Mouse (Mus musculus): ENCODE measurements around the gene Tead1. TPM values are rescaled to one million over a fixed set of nuclear protein-coding genes. Genes with fewer than 3 reads are reported as not detected.

The Tead1 gene
- polyA plus RNA-seq, 1 experiment from 2014 or later, result 12.3 TPM

GRCm38 (mm10) chr7:112806718-112807400 lies 127.7 kb downstream of the Tead1 start:
- 0 out of 2 replicates have a peak overlapping the region, but pooled peaks have one; percentile 2 for H3K4me3 ChIP-seq (ENCODE audit: low read depth, low read length)
- no peak overlapping the region for H3K9ac ChIP-seq (ENCODE audit: low read length)
- peaks cover 23% of the 10 kb centered on the region for H3K4me1 ChIP-seq (ENCODE audit: control insufficient read depth, insufficient read depth, low read length)
- no peaks in the 10 kb centered on the region for H3K9me3 ChIP-seq (ENCODE audit: control insufficient read depth, low read length)
- H3K36me3 ChIP-seq (ENCODE audit: control insufficient read depth, insufficient read depth, low read length), result no peaks in the 10 kb centered on the region
- DNase-seq (ENCODE audit: low spot score, missing footprints), result no peak
- 31% methylated on average over 2 of the region's 2 CpGs for WGBS
- no peak for ATAC-seq (ENCODE audit: low FRiP score)
- H3K27ac ChIP-seq (ENCODE audit: low read depth, low read length), result peak overlapping the region; percentile 57
- no peaks in the 10 kb centered on the region for H3K27me3 ChIP-seq (ENCODE audit: control insufficient read depth, insufficient read depth, low read length)
- peak overlapping the region; percentile 41 for H3K4me2 ChIP-seq

GRCm38 (mm10) chr7:112807401-112807751 lies 128.3 kb downstream of the Tead1 start:
- Histone ChIP-seq H3K4me2 (peak overlapping the region; percentile 41), H3K27ac (ENCODE audit: low read depth, low read length) (peak overlapping the region; percentile 57), H3K36me3 (ENCODE audit: control insufficient read depth, insufficient read depth, low read length) (no peaks in the 10 kb centered on the region), H3K9ac (ENCODE audit: low read length) (no peak overlapping the region), H3K9me3 (ENCODE audit: control insufficient read depth, low read length) (no peaks in the 10 kb centered on the region), H3K4me1 (ENCODE audit: control insufficient read depth, insufficient read depth, low read length) (peaks cover 23% of the 10 kb centered on the region), H3K4me3 (ENCODE audit: low read depth, low read length) (0 out of 2 replicates have a peak overlapping the region, but pooled peaks have one; percentile 2), H3K27me3 (ENCODE audit: control insufficient read depth, insufficient read depth, low read length) (no peaks in the 10 kb centered on the region)
- DNase-seq (ENCODE audit: low spot score, missing footprints) (no peak), ATAC-seq (ENCODE audit: low FRiP score) (no peak)
- WGBS, result 1% methylated on average over 6 of the region's 6 CpGs

GRCm38 (mm10) chr7:112810752-112811151 lies 131.6 kb downstream of the Tead1 start:
- WGBS, result 57% methylated on average over 7 of the region's 7 CpGs
- Histone ChIP-seq H3K27ac (ENCODE audit: low read depth, low read length) (no peak overlapping the region), H3K4me1 (ENCODE audit: control insufficient read depth, insufficient read depth, low read length) (peaks cover 23% of the 10 kb centered on the region), H3K9me3 (ENCODE audit: control insufficient read depth, low read length) (no peaks in the 10 kb centered on the region), H3K4me3 (ENCODE audit: low read depth, low read length) (no peak overlapping the region), H3K9ac (ENCODE audit: low read length) (no peak overlapping the region), H3K27me3 (ENCODE audit: control insufficient read depth, insufficient read depth, low read length) (no peaks in the 10 kb centered on the region), H3K4me2 (no peak overlapping the region), H3K36me3 (ENCODE audit: control insufficient read depth, insufficient read depth, low read length) (no peaks in the 10 kb centered on the region)
- ATAC-seq (ENCODE audit: low FRiP score), result no peak
- no peak for DNase-seq (ENCODE audit: low spot score, missing footprints)

- Histone ChIP-seq H3K27ac (ENCODE audit: low read depth, low read length) (no peak overlapping the region), H3K4me3 (ENCODE audit: low read depth, low read length) (no peak overlapping the region), H3K27me3 (ENCODE audit: control insufficient read depth, insufficient read depth, low read length) (no peaks in the 10 kb centered on the region), H3K36me3 (ENCODE audit: control insufficient read depth, insufficient read depth, low read length) (no peaks in the 10 kb centered on the region), H3K4me1 (ENCODE audit: control insufficient read depth, insufficient read depth, low read length) (peaks cover 15% of the 10 kb centered on the region), H3K9me3 (ENCODE audit: control insufficient read depth, low read length) (no peaks in the 10 kb centered on the region), H3K9ac (ENCODE audit: low read length) (no peak overlapping the region), H3K4me2 (no peak overlapping the region)
- ATAC-seq (ENCODE audit: low FRiP score), result no peak
- 83% methylated on average over 10 of the region's 10 CpGs for WGBS
- DNase-seq (ENCODE audit: low spot score, missing footprints), result no peak
These were observed 133.1 kb downstream of the Tead1 start for GRCm38 (mm10) chr7:112812037-112812775.

GRCm38 (mm10) chr7:112813163-112813562 lies 134.0 kb downstream of the Tead1 start:
- no peak for ATAC-seq (ENCODE audit: low FRiP score)
- Histone ChIP-seq H3K27me3 (ENCODE audit: control insufficient read depth, insufficient read depth, low read length) (no peaks in the 10 kb centered on the region), H3K9me3 (ENCODE audit: control insufficient read depth, low read length) (no peaks in the 10 kb centered on the region), H3K4me1 (ENCODE audit: control insufficient read depth, insufficient read depth, low read length) (peaks cover 13% of the 10 kb centered on the region), H3K27ac (ENCODE audit: low read depth, low read length) (no peak overlapping the region), H3K9ac (ENCODE audit: low read length) (no peak overlapping the region), H3K4me3 (ENCODE audit: low read depth, low read length) (no peak overlapping the region), H3K4me2 (no peak overlapping the region), H3K36me3 (ENCODE audit: control insufficient read depth, insufficient read depth, low read length) (no peaks in the 10 kb centered on the region)
- 95% methylated on average over 7 of the region's 7 CpGs for WGBS
- no peak for DNase-seq (ENCODE audit: low spot score, missing footprints)

- Histone ChIP-seq H3K4me1 (ENCODE audit: control insufficient read depth, insufficient read depth, low read length) (peaks cover 13% of the 10 kb centered on the region), H3K9me3 (ENCODE audit: control insufficient read depth, low read length) (no peaks in the 10 kb centered on the region), H3K4me2 (no peak overlapping the region), H3K27me3 (ENCODE audit: control insufficient read depth, insufficient read depth, low read length) (no peaks in the 10 kb centered on the region), H3K4me3 (ENCODE audit: low read depth, low read length) (no peak overlapping the region), H3K9ac (ENCODE audit: low read length) (no peak overlapping the region), H3K27ac (ENCODE audit: low read depth, low read length) (no peak overlapping the region), H3K36me3 (ENCODE audit: control insufficient read depth, insufficient read depth, low read length) (no peaks in the 10 kb centered on the region)
- DNase-seq (ENCODE audit: low spot score, missing footprints), result no peak
- no peak for ATAC-seq (ENCODE audit: low FRiP score)
- WGBS, result 87% methylated on average over 8 of the region's 8 CpGs
These were observed 134.7 kb downstream of the Tead1 start for GRCm38 (mm10) chr7:112813731-112814306.

- Histone ChIP-seq H3K4me2 (no peak overlapping the region), H3K9me3 (ENCODE audit: control insufficient read depth, low read length) (no peaks in the 10 kb centered on the region), H3K4me1 (ENCODE audit: control insufficient read depth, insufficient read depth, low read length) (no peaks in the 10 kb centered on the region), H3K27ac (ENCODE audit: low read depth, low read length) (no peak overlapping the region), H3K27me3 (ENCODE audit: control insufficient read depth, insufficient read depth, low read length) (no peaks in the 10 kb centered on the region), H3K36me3 (ENCODE audit: control insufficient read depth, insufficient read depth, low read length) (no peaks in the 10 kb centered on the region), H3K4me3 (ENCODE audit: low read depth, low read length) (no peak overlapping the region), H3K9ac (ENCODE audit: low read length) (no peak overlapping the region)
- DNase-seq (ENCODE audit: low spot score, missing footprints) (no peak), ATAC-seq (ENCODE audit: low FRiP score) (no peak)
- WGBS, result 78% methylated on average over 5 of the region's 5 CpGs
These were observed 136.9 kb downstream of the Tead1 start for GRCm38 (mm10) chr7:112816016-112816415.

- H3K9me3 ChIP-seq (ENCODE audit: control insufficient read depth, low read length), result no peaks in the 10 kb centered on the region
- no peak overlapping the region for H3K27ac ChIP-seq (ENCODE audit: low read depth, low read length)
- H3K4me1 ChIP-seq (ENCODE audit: control insufficient read depth, insufficient read depth, low read length), result peaks cover 31% of the 10 kb centered on the region
- no peaks in the 10 kb centered on the region for H3K27me3 ChIP-seq (ENCODE audit: control insufficient read depth, insufficient read depth, low read length)
- 80% methylated on average over 4 of the region's 4 CpGs for WGBS
- no peak for ATAC-seq (ENCODE audit: low FRiP score)
- DNase-seq (ENCODE audit: low spot score, missing footprints), result no peak
- H3K36me3 ChIP-seq (ENCODE audit: control insufficient read depth, insufficient read depth, low read length), result no peaks in the 10 kb centered on the region
- H3K4me3 ChIP-seq (ENCODE audit: low read depth, low read length), result no peak overlapping the region
- no peak overlapping the region for H3K4me2 ChIP-seq
- no peak overlapping the region for H3K9ac ChIP-seq (ENCODE audit: low read length)
These were observed 140.7 kb downstream of the Tead1 start for GRCm38 (mm10) chr7:112819833-112820232.

- no peaks in the 10 kb centered on the region for H3K27me3 ChIP-seq (ENCODE audit: control insufficient read depth, insufficient read depth, low read length)
- peaks cover 57% of the 10 kb centered on the region for H3K4me1 ChIP-seq (ENCODE audit: control insufficient read depth, insufficient read depth, low read length)
- WGBS, result 10% methylated on average over 5 of the region's 5 CpGs
- peak overlapping the region; percentile 38 for H3K4me2 ChIP-seq
- H3K4me3 ChIP-seq (ENCODE audit: low read depth, low read length), result no peak overlapping the region
- no peaks in the 10 kb centered on the region for H3K9me3 ChIP-seq (ENCODE audit: control insufficient read depth, low read length)
- no peaks in the 10 kb centered on the region for H3K36me3 ChIP-seq (ENCODE audit: control insufficient read depth, insufficient read depth, low read length)
- no peak overlapping the region for H3K27ac ChIP-seq (ENCODE audit: low read depth, low read length)
- DNase-seq (ENCODE audit: low spot score, missing footprints), result peak; percentile 88
- no peak for ATAC-seq (ENCODE audit: low FRiP score)
- H3K9ac ChIP-seq (ENCODE audit: low read length), result no peak overlapping the region
These were observed 143.8 kb downstream of the Tead1 start for GRCm38 (mm10) chr7:112822879-112823278.

All from midbrain, embryonic 11.5 days (tissue).